Mouse (Mus musculus): ENCODE data around the gene Postn.

The Postn gene

DNA sequence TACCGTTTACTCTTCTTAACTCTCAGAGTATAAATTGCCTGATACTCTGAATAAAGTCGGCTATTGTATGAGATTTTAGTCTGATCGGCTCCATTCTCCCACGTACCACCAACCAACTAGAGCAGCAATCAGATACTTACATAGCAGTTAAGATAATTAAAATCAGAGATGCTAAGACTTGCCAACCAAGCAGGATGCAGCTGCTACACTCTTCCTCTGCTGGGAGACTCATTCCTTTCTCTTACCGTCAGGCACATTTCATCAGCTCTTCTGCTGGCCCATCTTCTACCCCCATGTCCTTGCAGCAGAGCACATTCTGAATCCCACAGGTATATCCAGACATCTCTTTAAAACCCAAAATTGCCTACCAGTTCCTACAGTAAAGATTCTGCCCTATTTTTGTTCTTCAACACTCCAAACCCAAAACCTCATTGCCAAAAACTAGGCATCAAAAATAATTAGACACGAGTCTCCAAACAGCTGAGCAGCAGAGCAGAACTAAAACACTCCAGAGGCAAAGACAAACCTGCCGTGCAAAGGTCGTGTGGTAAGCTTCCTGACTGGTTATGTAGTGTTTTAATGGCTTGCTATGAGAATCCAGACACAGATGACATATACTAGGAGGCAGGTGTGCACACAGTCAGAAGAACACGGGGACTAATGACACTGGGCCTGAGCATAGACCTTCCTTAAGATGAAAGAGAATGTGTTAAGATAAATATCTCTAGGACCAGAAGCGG is 59.5 kb downstream of the Postn start:
- no peak for DNase-seq

DNA sequence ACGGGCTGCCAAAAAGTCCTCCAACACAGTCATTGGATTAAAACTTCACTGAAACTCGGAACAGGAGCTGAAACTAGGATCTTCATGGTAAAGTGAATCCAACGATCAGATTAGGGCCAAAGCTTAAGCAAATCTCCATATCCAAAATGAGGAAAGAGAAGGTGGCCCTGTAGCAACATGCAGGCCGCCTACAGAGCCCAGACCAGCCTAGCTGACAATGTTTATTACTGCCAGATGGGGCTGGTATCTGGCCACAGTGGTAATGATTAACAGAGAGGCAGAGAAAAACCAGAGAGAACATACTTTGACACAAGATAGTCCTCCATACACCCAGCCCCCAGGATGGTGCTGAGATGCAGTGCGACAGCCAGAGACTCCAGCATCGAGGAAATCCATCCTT is 60.1 kb downstream of the Postn start:
- DNase-seq = no peak

DNA sequence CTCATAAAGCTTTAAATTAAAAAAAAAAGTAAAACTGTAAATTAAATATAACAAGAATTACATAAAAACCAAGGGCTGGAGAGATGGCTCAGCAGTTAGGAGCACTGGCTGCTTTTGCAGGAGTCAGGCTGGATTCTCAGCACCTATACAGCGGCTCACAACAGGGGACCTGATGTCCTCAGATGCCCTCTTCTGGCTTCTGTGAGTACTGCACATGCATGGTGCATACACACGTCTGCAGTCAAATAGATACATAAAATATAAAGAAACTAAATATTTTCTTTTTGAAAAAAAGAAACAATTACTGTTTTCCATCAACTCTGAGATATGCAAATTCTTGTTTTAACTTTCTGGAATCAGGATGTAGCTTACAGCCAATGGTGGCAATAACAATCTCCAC is 60.8 kb downstream of the Postn start:
- DNase-seq = no peak

DNA sequence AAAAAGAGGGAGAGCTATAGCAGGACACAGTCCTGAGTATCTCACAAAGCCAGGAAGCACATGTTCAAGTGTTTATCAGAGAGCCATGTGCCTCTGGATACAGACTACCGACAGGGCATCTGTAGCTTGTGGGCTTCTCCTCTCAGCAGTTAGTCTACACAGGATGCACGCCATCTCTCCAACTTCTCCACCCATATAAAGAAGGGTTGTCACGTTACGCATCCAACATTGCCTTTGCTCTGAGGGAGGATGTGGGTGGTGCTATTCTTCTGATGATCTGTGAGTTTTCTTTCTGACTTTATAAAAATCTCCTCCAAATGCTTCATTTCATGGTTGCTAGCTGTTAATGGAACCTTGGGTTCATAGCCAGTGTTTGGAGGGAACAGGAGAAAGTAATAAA is 63.2 kb downstream of the Postn start:
- no peak for DNase-seq

DNA sequence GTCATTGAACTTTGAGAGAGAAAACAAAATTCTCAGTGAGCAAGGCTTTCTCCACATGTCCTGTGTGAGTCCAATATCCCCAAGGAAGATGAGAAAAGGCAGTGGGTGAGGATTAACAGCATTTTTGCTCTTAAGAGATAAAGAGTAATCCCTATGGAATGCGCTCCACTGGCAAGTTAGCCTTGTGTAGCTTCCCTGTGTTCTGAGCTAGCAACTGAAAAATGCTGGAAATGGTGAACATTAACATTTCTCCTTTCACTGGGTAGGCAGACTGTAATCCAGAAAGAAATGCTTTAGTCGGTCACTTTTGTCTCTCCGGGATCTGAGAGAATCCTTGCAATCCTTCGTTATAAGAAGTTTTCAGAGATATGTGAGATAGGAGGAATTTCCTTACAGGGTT is 70.8 kb downstream of the Postn start:
- DNase-seq = no peak

DNA sequence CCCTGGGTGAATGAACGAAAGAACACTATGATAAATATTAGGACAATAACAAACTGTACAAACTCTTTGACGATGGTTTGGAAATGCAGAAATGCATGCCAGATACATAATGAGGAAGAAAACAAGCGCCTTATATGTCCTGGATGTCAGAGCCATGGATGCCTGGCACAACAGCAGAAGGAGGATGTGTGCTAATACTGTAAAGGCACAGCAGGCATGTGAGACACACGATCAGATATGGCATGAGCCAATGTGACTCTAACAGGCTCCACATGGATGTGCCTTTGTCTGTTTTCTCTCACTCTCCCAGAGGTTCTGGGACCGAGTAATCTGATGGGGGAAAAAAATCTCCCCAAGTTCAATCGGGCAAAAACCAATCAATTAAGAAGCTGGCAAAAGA is 71.3 kb downstream of the Postn start:
- DNase-seq = no peak

DNA sequence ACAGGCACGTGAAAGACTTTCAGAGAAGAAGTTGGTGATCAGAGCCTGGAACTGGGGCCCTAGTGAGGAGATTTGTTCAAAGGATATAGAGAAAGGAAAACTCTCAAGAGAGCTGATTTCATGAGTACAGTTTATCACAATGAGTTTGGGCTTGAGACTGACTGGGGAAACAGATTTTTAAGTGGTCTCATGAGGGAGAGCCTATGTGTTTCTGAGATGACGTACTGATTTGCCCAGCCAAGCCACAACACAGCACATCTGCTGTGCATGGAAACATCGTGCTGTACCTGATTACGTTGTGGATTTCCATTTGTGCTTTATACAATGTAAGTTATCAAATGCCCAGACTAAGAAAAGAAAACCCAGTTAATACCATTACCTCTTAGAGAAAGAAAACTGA is 71.7 kb downstream of the Postn start:
- no peak for DNase-seq

DNA sequence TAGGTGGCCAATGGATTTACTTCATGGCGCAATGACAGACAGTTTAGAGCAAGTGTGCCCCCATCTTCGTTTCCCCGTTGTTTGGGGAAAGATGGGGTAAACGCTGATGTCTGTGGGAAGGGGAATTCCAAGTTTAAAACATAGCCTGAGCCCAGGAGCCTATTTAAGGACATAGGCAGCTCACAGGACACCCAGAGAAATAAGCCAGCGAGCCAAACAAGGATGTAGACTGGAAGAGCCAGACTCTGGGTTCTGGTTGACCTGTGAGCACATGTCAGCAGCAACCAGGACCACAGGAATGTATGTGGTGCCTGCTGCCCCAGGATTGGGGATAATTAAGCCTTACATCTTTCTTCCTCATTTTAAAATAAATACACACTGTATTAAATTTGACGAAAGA is 73.7 kb downstream of the Postn start:
- no peak for DNase-seq

DNA sequence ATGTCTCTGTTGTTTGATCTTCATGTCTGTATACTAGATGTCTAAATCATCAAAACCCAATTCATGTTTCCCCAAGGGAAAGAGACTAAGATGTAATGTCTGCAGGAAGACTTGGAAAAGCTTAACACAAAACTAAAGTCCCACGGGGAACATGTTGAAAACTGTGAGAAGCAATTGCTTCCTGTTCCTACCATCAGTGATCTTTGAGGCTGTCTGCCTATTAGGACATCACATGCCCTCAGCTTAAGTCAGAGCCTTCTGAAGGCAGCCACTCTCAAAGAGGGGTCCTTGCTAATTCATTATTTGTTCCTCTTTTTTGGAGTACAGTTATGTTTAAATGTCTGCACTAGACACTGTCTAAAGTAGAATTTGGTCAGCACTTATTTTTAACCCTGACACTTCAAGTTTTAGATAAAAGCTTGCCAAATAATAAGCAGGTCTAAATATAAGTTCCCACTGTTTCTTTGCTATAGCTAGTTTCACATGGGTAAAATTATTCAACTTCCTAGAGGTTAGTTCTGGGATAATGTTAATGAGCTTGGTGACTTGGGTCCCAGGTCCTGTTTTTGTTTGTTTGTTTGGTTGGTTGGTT is 75.6 kb downstream of the Postn start:
- DNase-seq = no peak

Data from layer of hippocampus, adult 9-11 months (tissue).